Mouse (Mus musculus) forebrain, embryonic 14.5 days (tissue): Measurements from ENCODE around the gene Pnpla7. TPM values are rescaled to one million over a fixed set of nuclear protein-coding genes. Genes with fewer than 3 reads are reported as not detected.

Source experiments
- ATAC-seq: fragments of 200-750 bp; cut with Nextera tagmentation; 2 replicates; pipeline ENCODE4 v1.8.0; 2017; ENCODE audit warnings: mild to moderate bottlenecking, moderate library complexity
- DNase-seq: peaks from one replicate; pipeline ENCODE4 v3.0.0-alpha.2; 2015; ENCODE audit warnings: low spot score
- H3K27ac ChIP-seq: fragments of 300-500 bp; sonication (generic); 2 replicates; pipeline ENCODE4 v1.5.1; 2014; ENCODE audit warnings: low read depth, mild to moderate bottlenecking, control low read depth, low read length, moderate library complexity
- H3K27me3 ChIP-seq: fragments of 300-500 bp; sonication (generic); replicated peaks from 2 replicates; pipeline ENCODE4 v1.6.1; 2014; ENCODE audit warnings: low read length, control low read depth, mixed read lengths; ENCODE audit not compliant: control insufficient read depth, insufficient read depth
- H3K36me3 ChIP-seq: fragments of 300-500 bp; sonication (generic); 2 replicates; pipeline ENCODE4 v1.6.1; 2014; ENCODE audit warnings: low read length, control low read depth; ENCODE audit not compliant: control insufficient read depth, insufficient read depth
- H3K4me1 ChIP-seq: fragments of 300-500 bp; sonication (generic); 2 replicates; pipeline ENCODE4 v1.6.1; 2014; ENCODE audit warnings: antibody characterized with exemption, low read length, control low read depth; ENCODE audit not compliant: control insufficient read depth, insufficient read depth
- H3K4me2 ChIP-seq: fragments of 300-500 bp; sonication (generic); 2 replicates; pipeline ENCODE4 v1.6.1; 2014; ENCODE audit warnings: mild to moderate bottlenecking, control low read depth, low read length
- H3K4me3 ChIP-seq: fragments of 300-500 bp; sonication (generic); 2 replicates; pipeline ENCODE4 v1.5.1; 2014; ENCODE audit warnings: low read depth, low read length, control low read depth
- H3K9ac ChIP-seq: fragments of 300-500 bp; sonication (generic); 2 replicates; pipeline ENCODE4 v1.6.1; 2014; ENCODE audit warnings: mild to moderate bottlenecking, low read length, control low read depth, moderate library complexity
- H3K9me3 ChIP-seq: fragments of 300-500 bp; sonication (generic); replicated peaks from 2 replicates; pipeline ENCODE4 v1.6.1; 2016; ENCODE audit warnings: low read length, control low read depth, mixed read lengths; ENCODE audit not compliant: control insufficient read depth
- WGBS: fragments of 180-500 bp; shearing (Covaris S2); extraction: QIAGEN DNeasy Blood & Tissue Kit; methylation state at CpG from one replicate; pipeline ENCODE4 v1.1.7; 2014; 5-methylcytosine and 5-hydroxymethylcytosine counted together
- polyA plus RNA-seq: library from polyadenylated mRNA; unstranded; fragments of >200 nt; fragmentation: Nextera tagmentation; extraction: Ambion mirVana; gene quantifications from 2 replicates; pipeline ENCODE4 v1.2.1, GENCODE M21; 2014

Gene Pnpla7
- polyA plus RNA-seq, 1 experiment from 2014 or later = 2.8 TPM

- Histone ChIP-seq H3K27ac (no peak overlapping the region), H3K9ac (no peak overlapping the region), H3K36me3 (no peaks in the 10 kb centered on the region), H3K4me1 (no peaks in the 10 kb centered on the region), H3K9me3 (no peaks in the 10 kb centered on the region), H3K4me3 (no peak overlapping the region), H3K27me3 (no peaks in the 10 kb centered on the region), H3K4me2 (no peak overlapping the region)
- no peak for ATAC-seq
- 94% methylated on average over 4 of the region's 4 CpGs for WGBS
- DNase-seq = no peak
Measured at GRCm38 (mm10) chr2:25072398-25072797, 96.6 kb downstream of the Pnpla7 start.

- Histone ChIP-seq H3K27me3 (no peaks in the 10 kb centered on the region), H3K4me1 (no peaks in the 10 kb centered on the region), H3K36me3 (no peaks in the 10 kb centered on the region), H3K9me3 (no peaks in the 10 kb centered on the region), H3K4me2 (no peak overlapping the region), H3K9ac (no peak overlapping the region), H3K27ac (no peak overlapping the region), H3K4me3 (no peak overlapping the region)
- 70% methylated on average over 4 of the region's 4 CpGs for WGBS
- ATAC-seq (no peak), DNase-seq (no peak)
Measured at GRCm38 (mm10) chr2:25075506-25075905, 99.7 kb downstream of the Pnpla7 start.

- H3K9ac ChIP-seq = no peak overlapping the region
- H3K27me3 ChIP-seq = no peaks in the 10 kb centered on the region
- no peak for DNase-seq
- H3K36me3 ChIP-seq = no peaks in the 10 kb centered on the region
- WGBS = 46% methylated on average over 1 of the region's 1 CpGs
- H3K27ac ChIP-seq = no peak overlapping the region
- no peak overlapping the region for H3K4me3 ChIP-seq
- H3K4me2 ChIP-seq = no peak overlapping the region
- no peaks in the 10 kb centered on the region for H3K4me1 ChIP-seq
- H3K9me3 ChIP-seq = no peaks in the 10 kb centered on the region
- no peak for ATAC-seq
Measured at GRCm38 (mm10) chr2:25078967-25079366, 103.1 kb downstream of the Pnpla7 start.

- WGBS = 67% methylated on average over 5 of the region's 5 CpGs
Measured at GRCm38 (mm10) chr2:25080076-25080475, 104.2 kb downstream of the Pnpla7 start, which contains the start of gene Entpd8. Gene Entpd8, plus strand, starts transcription at chr2:25080304.

GRCm38 (mm10) chr2:25083697-25084096, 107.9 kb downstream of the Pnpla7 start:
- no peak overlapping the region for H3K9ac ChIP-seq
- H3K27me3 ChIP-seq = no peaks in the 10 kb centered on the region
- no peak for DNase-seq
- no peak overlapping the region for H3K4me3 ChIP-seq
- H3K4me1 ChIP-seq = no peaks in the 10 kb centered on the region
- no peak overlapping the region for H3K27ac ChIP-seq
- no peak for ATAC-seq
- H3K9me3 ChIP-seq = no peaks in the 10 kb centered on the region
- 82% methylated on average over 4 of the region's 4 CpGs for WGBS
- no peaks in the 10 kb centered on the region for H3K36me3 ChIP-seq
- H3K4me2 ChIP-seq = no peak overlapping the region

More at GRCm38 (mm10) chr2:25080076-25080475, 104.2 kb downstream of the Pnpla7 start, which contains the start of gene Entpd8:
- no peaks in the 10 kb centered on the region for H3K9me3 ChIP-seq
- no peak for ATAC-seq
- H3K27me3 ChIP-seq = no peaks in the 10 kb centered on the region
- H3K27ac ChIP-seq = no peak within 1 kb of the TSS
- no peak within 1 kb of the TSS for H3K4me2 ChIP-seq
- H3K4me1 ChIP-seq = no peaks in the 10 kb centered on the region
- no peak within 1 kb of the TSS for H3K4me3 ChIP-seq
- DNase-seq = no peak
- H3K36me3 ChIP-seq = no peaks in the 10 kb centered on the region
- no peak within 1 kb of the TSS for H3K9ac ChIP-seq

GRCm38 (mm10) chr2:25085571-25085970, 109.7 kb downstream of the Pnpla7 start:
- H3K9ac ChIP-seq = no peak overlapping the region
- no peaks in the 10 kb centered on the region for H3K9me3 ChIP-seq
- H3K27ac ChIP-seq = no peak overlapping the region
- no peaks in the 10 kb centered on the region for H3K27me3 ChIP-seq
- no peaks in the 10 kb centered on the region for H3K36me3 ChIP-seq
- DNase-seq = no peak
- H3K4me2 ChIP-seq = no peak overlapping the region
- H3K4me1 ChIP-seq = no peaks in the 10 kb centered on the region
- H3K4me3 ChIP-seq = no peak overlapping the region
- ATAC-seq = no peak
- WGBS = 77% methylated on average over 5 of the region's 5 CpGs

GRCm38 (mm10) chr2:25087842-25088241, 112.0 kb downstream of the Pnpla7 start:
- ATAC-seq (no peak), DNase-seq (no peak)
- Histone ChIP-seq H3K27me3 (no peaks in the 10 kb centered on the region), H3K4me3 (no peak overlapping the region), H3K9me3 (no peaks in the 10 kb centered on the region), H3K4me2 (no peak overlapping the region), H3K4me1 (no peaks in the 10 kb centered on the region), H3K36me3 (no peaks in the 10 kb centered on the region), H3K9ac (no peak overlapping the region), H3K27ac (no peak overlapping the region)
- 95% methylated on average over 2 of the region's 2 CpGs for WGBS

- H3K4me1 ChIP-seq = no peaks in the 10 kb centered on the region
- H3K27ac ChIP-seq = no peak overlapping the region
- no peak overlapping the region for H3K4me2 ChIP-seq
- H3K9ac ChIP-seq = no peak overlapping the region
- H3K27me3 ChIP-seq = no peaks in the 10 kb centered on the region
- no peak for DNase-seq
- no peaks in the 10 kb centered on the region for H3K9me3 ChIP-seq
- H3K4me3 ChIP-seq = no peak overlapping the region
- no peak for ATAC-seq
- 83% methylated on average over 3 of the region's 3 CpGs for WGBS
- H3K36me3 ChIP-seq = no peaks in the 10 kb centered on the region
Measured at GRCm38 (mm10) chr2:25088636-25089035, 112.8 kb downstream of the Pnpla7 start.

GRCm38 (mm10) chr2:25094785-25095108, 118.9 kb downstream of the Pnpla7 start:
- Histone ChIP-seq H3K9me3 (no peaks in the 10 kb centered on the region), H3K9ac (no peak overlapping the region; the same call in 1 of the 2 replicates), H3K36me3 (no peaks in the 10 kb centered on the region), H3K4me1 (0 out of 2 replicates have a peak, but pooled peaks cover 7% of the 10 kb centered on the region), H3K4me2 (no peak overlapping the region), H3K27me3 (no peaks in the 10 kb centered on the region), H3K27ac (no peak overlapping the region), H3K4me3 (no peak overlapping the region)
- WGBS = 48% methylated on average over 17 of the region's 17 CpGs
- no peak for DNase-seq
- no peak for ATAC-seq
